In the genomic region with DNA sequence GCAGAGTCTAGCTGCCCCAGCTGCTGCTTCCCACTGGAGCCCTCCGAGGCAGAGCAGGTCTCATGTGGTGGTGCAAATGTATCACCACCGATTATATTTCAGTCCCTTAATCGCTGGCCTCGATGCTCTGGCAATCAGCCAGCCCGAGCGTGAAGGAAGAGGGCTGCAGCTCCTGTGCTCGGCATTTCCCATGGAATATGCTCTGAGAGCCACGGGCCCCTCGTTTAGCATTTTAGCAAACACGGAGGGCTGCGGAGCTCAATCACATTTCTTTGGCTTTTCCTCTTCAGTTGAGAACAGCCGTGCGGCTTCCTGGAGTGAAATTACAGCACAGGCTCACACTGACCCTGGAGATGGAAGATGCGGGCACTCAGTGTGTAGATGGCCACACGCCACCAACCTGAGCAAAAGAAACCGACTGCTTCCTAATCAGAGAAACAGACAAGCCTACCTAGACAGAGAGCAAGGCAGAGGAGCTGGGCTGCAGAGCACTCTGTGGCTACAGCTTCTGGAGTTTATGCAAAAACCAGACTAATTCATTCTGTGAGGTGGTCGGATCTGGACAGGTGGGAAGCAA, we compare ENCODE assay signal across 8 mouse cellular contexts.
DNase-seq lines count a peak whose midpoint lies in the region; ATAC-seq and TF ChIP-seq lines count a peak whose summit lies in the region.

No protein-coding gene starts in this region.

- no peaks in the 10 kb centered on the region for H3K9me3 ChIP-seq in forebrain, embryonic 14.5 days (replicated peaks; ENCODE audit: control insufficient read depth, low read length)

- no peaks in the 10 kb centered on the region for H3K27me3 ChIP-seq in forebrain, embryonic 14.5 days (replicated peaks; ENCODE audit: control insufficient read depth, insufficient read depth, low read length)

- no peak for TF ChIP-seq POLR2A in olfactory bulb, adult 2 months (IDR thresholded peaks at IDR 0.05; ENCODE audit: insufficient read depth, low read depth, low read length)

- peak; percentile 4 to 6 for DNase-seq in layer of hippocampus, postnatal 36 days
- DNase-seq in layer of hippocampus, adult 11-12 months (ENCODE audit: low spot score) = no peak
- DNase-seq in cerebellum, adult 8-10 months = peak; percentile 83
- DNase-seq in forebrain, embryonic 14.5 days (ENCODE audit: low spot score) = peak; percentile 73
- peak; percentile 57 to 60 for DNase-seq in kidney, postnatal 4 days
- DNase-seq in c-Kit-positive CD71-positive TER-119-positive erythroid progenitor cells, embryonic 14.5 days (ENCODE audit: low spot score) = no peak
- DNase-seq in MN1 (ENCODE audit: low spot score) = no peak

- peak overlapping the region; percentile 13; the same call in 1 of the 2 replicates for H3K4me3 ChIP-seq in forebrain, embryonic 14.5 days (ENCODE audit: low read depth, low read length)
- H3K4me3 ChIP-seq in olfactory bulb, adult 2 months (ENCODE audit: insufficient read depth, low read depth, low read length) = peak overlapping the region; percentile 17

- WGBS in forebrain, embryonic 14.5 days = 19% methylated on average over 17 of the region's 17 CpGs
- 12% methylated on average over 17 of the region's 17 CpGs for WGBS in olfactory bulb, adult 2 months

- H3K4me1 ChIP-seq in forebrain, embryonic 14.5 days (ENCODE audit: control insufficient read depth, insufficient read depth, low read length) = peaks cover 8% of the 10 kb centered on the region; the same call in 1 of the 2 replicates
- H3K4me1 ChIP-seq in olfactory bulb, adult 2 months (ENCODE audit: control insufficient read depth, insufficient read depth, low read length) = peaks cover 6% of the 10 kb centered on the region

- 0 out of 2 replicates have a peak overlapping the region, but pooled peaks have one; percentile 10 for H3K9ac ChIP-seq in forebrain, embryonic 14.5 days (ENCODE audit: low read length)

- H3K4me2 ChIP-seq in forebrain, embryonic 14.5 days (ENCODE audit: low read length) = peak overlapping the region; percentile 44

- ATAC-seq in forebrain, embryonic 14.5 days = peak; percentile 65

- H3K27ac ChIP-seq in forebrain, embryonic 14.5 days (ENCODE audit: low read depth, low read length) = no peak overlapping the region
- no peak overlapping the region for H3K27ac ChIP-seq in olfactory bulb, adult 2 months (ENCODE audit: insufficient read depth, low read depth, low read length)

- TF ChIP-seq CTCF in olfactory bulb, adult 2 months (IDR thresholded peaks at IDR 0.05; ENCODE audit: insufficient read depth, low read depth, low read length) = no peak

- H3K36me3 ChIP-seq in forebrain, embryonic 14.5 days (ENCODE audit: control insufficient read depth, insufficient read depth, low read length) = no peaks in the 10 kb centered on the region

Comparison
In these comparisons a context has a peak if more than half of its experiments do, and no peak if none do; other contexts are left out.
1. DNase-seq: peak in layer of hippocampus, postnatal 36 days (2 of 2), cerebellum, adult 8-10 months (single experiment), forebrain, embryonic 14.5 days (single experiment) and kidney, postnatal 4 days (2 of 2); none in layer of hippocampus, adult 11-12 months (single experiment), c-Kit-positive CD71-positive TER-119-positive erythroid progenitor cells, embryonic 14.5 days (single experiment) and MN1 (single experiment).